Mouse (Mus musculus): ENCODE measurements around the gene Fam204a.
A peak's percentile ranks its signal among the peaks of the same experiment; 100 is the strongest.

Gene Fam204a

DNA sequence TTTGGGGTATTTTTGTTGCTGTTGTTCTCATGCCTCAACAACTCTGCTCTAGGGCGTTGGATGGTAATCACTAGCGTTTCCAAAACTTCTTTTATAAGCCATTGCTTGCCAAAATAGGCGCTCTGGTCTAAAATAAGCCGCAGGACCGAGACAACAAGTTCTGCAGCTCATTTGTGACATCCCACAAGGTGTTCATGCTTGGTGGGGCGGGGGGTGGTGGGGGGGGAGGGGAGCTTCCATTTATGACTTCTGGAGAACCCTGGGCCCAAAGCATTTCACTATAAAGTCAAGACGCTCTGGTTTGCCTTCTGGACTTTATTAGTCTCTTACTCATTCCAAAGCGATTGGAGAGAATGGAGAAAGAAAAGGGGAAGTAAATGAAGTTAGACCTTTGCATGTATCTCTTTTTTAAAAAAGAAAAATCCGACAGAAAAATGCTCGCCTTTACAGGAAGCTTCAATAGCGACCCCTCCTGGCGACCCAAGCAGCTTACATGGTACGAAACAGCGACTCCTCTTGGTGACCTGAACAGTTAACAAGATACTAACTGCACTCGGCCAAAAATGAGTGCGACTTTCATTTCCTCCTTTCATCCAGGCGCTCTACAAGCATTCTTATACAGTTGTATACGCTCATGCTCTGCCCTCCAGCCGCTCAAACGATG, 65.8 kb downstream of the Fam204a start:
- peak; percentile 90 to 94 for DNase-seq

DNA sequence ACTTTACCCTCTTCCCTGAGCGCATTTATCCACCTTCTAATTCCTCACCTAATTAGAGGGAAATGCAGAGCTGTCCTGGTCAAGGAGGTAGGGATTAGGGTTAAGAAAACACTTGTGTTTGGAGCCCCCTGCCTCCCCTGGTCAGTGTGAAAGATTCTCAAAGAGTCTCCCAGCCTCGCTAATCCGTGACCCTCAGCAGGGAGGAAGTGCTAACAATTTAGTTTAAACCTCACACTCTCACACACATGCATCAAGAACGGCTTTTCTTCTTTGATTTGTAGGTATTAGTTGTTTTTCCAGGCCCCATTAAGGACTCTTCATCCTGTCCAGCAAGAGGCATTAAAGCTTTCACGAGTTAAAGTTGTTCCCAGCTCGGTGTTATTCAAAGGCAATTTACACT, 66.7 kb downstream of the Fam204a start:
- no peak for DNase-seq

DNA sequence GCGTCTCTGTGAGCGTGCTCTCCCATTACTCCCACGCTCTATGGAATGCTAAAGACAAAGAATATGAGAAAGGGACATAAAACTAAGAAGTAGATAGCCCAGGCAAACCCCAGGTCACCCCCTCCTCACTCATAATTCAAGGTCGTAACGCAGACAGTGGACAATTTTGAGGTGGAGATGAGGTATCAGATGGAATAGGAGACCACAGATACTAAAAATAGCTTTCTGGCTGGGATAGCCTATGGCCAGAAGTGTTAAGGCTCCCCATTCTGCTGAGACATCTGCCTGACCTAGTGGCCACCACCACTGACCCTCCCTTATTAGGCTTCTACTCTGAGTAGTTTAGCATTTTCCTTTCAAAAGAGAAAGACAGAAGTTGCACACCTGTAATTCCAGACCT, 71.2 kb downstream of the Fam204a start:
- no peak for DNase-seq

GRCm38 (mm10) chr19:60153096-60153495, 73.4 kb downstream of the Fam204a start:
- DNase-seq = no peak

DNA sequence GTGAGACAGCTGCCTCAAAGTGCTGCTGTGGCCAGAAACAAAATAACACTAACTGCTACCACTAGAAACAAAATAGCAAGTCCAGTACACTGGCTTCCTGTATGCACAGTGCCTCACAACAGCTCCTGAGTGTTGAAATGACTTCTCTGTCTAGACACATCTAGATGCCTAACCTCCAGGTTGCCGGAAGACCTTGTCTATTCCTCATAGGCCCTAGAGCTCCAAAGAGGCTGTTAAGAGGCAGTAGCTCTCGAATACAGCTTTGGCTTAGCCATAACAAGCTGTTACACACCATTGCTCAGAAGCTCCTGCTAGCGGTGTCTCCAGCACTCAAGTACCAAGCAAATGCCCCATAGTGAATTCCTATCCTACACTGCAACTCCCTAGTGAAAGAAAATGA, 76.4 kb downstream of the Fam204a start:
- no peak for DNase-seq

DNA sequence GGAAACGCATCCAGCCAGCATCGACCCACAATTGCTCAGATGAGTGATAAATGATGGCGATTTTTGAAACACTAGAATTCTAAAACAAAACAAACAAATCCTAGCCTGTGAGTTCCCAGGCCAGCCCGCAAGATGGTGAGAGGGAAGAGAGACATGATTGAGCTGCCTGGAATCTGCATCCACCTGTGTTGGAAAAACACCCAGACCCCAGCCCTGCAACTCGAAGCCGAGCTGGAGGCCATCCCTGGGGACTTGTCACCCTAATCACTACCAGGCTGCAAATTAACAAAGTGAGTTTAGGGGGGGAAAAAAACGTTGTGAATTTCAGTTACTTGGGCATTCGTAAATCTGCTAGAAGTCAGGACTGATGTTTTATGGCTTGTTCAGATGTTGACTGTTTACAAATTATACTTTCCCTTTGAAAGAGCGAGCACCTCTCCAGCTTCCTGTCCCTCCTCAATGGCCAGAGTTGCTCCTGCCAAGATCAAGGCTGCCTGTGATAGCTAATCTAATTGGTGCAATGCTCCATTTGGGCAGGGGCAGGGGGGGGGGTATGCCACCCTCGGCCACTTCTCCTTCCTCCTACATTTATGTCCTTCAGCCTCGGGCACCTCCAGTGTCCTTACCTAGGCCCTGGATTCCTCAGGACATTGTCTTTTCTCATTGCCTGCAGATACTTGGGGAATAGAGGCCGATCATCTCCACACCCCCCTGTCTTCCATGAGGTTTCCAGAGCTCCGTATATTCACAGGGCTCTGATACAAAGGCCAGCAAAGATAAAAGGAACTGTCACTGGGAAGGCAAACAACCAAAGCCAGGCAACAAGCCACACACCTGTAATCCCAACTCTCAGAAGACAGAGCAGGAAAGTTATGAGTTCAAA, 77.2 kb downstream of the Fam204a start:
- DNase-seq = no peak
